8 mouse cellular contexts compared by ENCODE assay signal in genomic region chr13:54242380-54242779, GRCm38 (mm10). TPM values are rescaled to one million over a fixed set of nuclear protein-coding genes. Genes with fewer than 3 reads are reported as not detected.
DNase-seq lines count a peak whose midpoint lies in the region; ATAC-seq and TF ChIP-seq lines count a peak whose summit lies in the region.
"Had no signal": no experiment of that assay in that cellular context is flagged by ENCODE, and none has a peak within 500 bp of the region (broad histone marks: within the 10 kb centered on the region; RNA-seq: fewer than 3 reads in every experiment).

No protein-coding gene starts in this region.

- no peak overlapping the region for H3K4me2 ChIP-seq in neural tube, embryonic 15.5 days

- H3K27me3 ChIP-seq in neural tube, embryonic 15.5 days (replicated peaks), result no peaks in the 10 kb centered on the region

- WGBS in neural tube, embryonic 15.5 days, result 72% methylated on average over 5 of the region's 5 CpGs

- peak; percentile 77 for TF ChIP-seq CTCF in layer of hippocampus, adult 2 months (conservative IDR thresholded peaks at IDR 0.05)

- H3K4me3 ChIP-seq in layer of hippocampus, adult 2 months, result no peak overlapping the region
- no peak overlapping the region for H3K4me3 ChIP-seq in ES-E14 (ENCODE audit: insufficient read depth in 1 of 2, low read depth in 1 of 2, low read length in 2 of 2, poor library complexity in 1 of 2, severe bottlenecking in 1 of 2)
- H3K4me3 ChIP-seq in neural tube, embryonic 15.5 days (replicated peaks), result no peak overlapping the region

- no peaks in the 10 kb centered on the region for H3K9me3 ChIP-seq in ES-E14 (ENCODE audit: control insufficient read depth, insufficient read depth, low read depth, low read length)
- no peaks in the 10 kb centered on the region for H3K9me3 ChIP-seq in neural tube, embryonic 15.5 days (replicated peaks)

- no peak for DNase-seq in layer of hippocampus, adult 2 months (ENCODE audit: low spot score in 2 of 2)
- DNase-seq in layer of hippocampus, postnatal 10 days (ENCODE audit: low spot score in 2 of 2), result no peak
- DNase-seq in ES-E14 (ENCODE audit: low read depth, low spot score), result peak; percentile 33
- DNase-seq in adrenal gland, postnatal 36 days, result peak; percentile 40 to 67
- DNase-seq in natural killer cell, adult 2 months (ENCODE audit: low spot score in 2 of 2), result peak; percentile 47 to 58

- H3K4me1 ChIP-seq in ES-E14 (ENCODE audit: control insufficient read depth in 2 of 2, insufficient read depth in 2 of 2, low read length in 2 of 2, poor library complexity in 1 of 2), result peaks cover 2 to 13% of the 10 kb centered on the region in 2 experiments; a peak in 2 of 4 replicates
- H3K4me1 ChIP-seq in neural tube, embryonic 15.5 days, result peaks cover 6% of the 10 kb centered on the region; the same call in 1 of the 2 replicates

- H3K36me3 ChIP-seq in ES-E14 (ENCODE audit: control insufficient read depth, insufficient read depth, low read length, poor library complexity, severe bottlenecking), result no peaks in the 10 kb centered on the region
- no peaks in the 10 kb centered on the region for H3K36me3 ChIP-seq in neural tube, embryonic 15.5 days

- no peak overlapping the region for H3K27ac ChIP-seq in layer of hippocampus, adult 2 months
- H3K27ac ChIP-seq in ES-E14 (ENCODE audit: insufficient read depth, low read depth, low read length, poor library complexity, severe bottlenecking), result no peak overlapping the region
- H3K27ac ChIP-seq in neural tube, embryonic 15.5 days (replicated peaks), result no peak overlapping the region

- no peak overlapping the region for H3K9ac ChIP-seq in ES-E14 (ENCODE audit: insufficient read depth, low read depth, low read length, poor library complexity, severe bottlenecking)
- H3K9ac ChIP-seq in neural tube, embryonic 15.5 days (replicated peaks), result no peak overlapping the region

- no peak for ATAC-seq in neural tube, embryonic 15.5 days (ENCODE audit: low FRiP score)
- no peak for ATAC-seq in inflammation-experienced regulatory T-cells, adult 6 months

- in situ Hi-C loops in ES-E14 (cut with MboI; ENCODE audit: low sequenced_read_pairs in 2 of 2, unreplicated experiment in 2 of 2), result no loop called here

TF ChIP-seq in ES-E14, 5 proteins besides CTCF, POLR2A, EP300 and RAD21:
- TF ChIP-seq ZC3H11A (IDR thresholded peaks at IDR 0.05; ENCODE audit: borderline replicate concordance, low read depth, low read length), result peak; percentile 44; the same call in 1 of the 2 replicates
- no peak for TF ChIP-seq CHD2 (IDR thresholded peaks at IDR 0.05; ENCODE audit: low read depth, low read length)

RNA-seq across cellular contexts. Expression of gene Hrh2, which starts 50.5 kb away (rescaled TPM):
- total RNA-seq in layer of hippocampus, adult 2 months (2021), result 1 to 10 TPM; 6.3 to 6.9 TPM
- 1 to 10 TPM; 4.4 to 4.7 TPM for total RNA-seq in layer of hippocampus, postnatal 10 days (2021)
- 0.62 and 0.79 TPM in 2 replicates for total RNA-seq in ES-E14 (2012; rRNA removed)
- total RNA-seq in adrenal gland, postnatal 36 days (2021), result under 1 TPM; 0.13 TPM
- polyA plus RNA-seq in neural tube, embryonic 15.5 days (2015; fragmentation: Nextera tagmentation; extraction: Ambion mirVana), result 0.45 and 0.74 TPM in 2 replicates
- polyA plus RNA-seq in inflammation-experienced regulatory T-cells, adult 6 months (2017; shearing (Covaris generic)), result 10 to 100 TPM in 2 of 3 experiments, 1 to 10 TPM in 1; 8.5 to 13.7 (median 12.3) TPM
- polyA plus RNA-seq: limb, embryonic 11.5 days had no signal

Comparison
In these comparisons a context has a peak if more than half of its experiments do, and no peak if none do; other contexts are left out.
1. DNase-seq: peak in ES-E14 (single experiment), adrenal gland, postnatal 36 days (2 of 2) and natural killer cell, adult 2 months (2 of 2); none in layer of hippocampus, adult 2 months (0 of 2) and layer of hippocampus, postnatal 10 days (0 of 2).